In the genomic region with DNA sequence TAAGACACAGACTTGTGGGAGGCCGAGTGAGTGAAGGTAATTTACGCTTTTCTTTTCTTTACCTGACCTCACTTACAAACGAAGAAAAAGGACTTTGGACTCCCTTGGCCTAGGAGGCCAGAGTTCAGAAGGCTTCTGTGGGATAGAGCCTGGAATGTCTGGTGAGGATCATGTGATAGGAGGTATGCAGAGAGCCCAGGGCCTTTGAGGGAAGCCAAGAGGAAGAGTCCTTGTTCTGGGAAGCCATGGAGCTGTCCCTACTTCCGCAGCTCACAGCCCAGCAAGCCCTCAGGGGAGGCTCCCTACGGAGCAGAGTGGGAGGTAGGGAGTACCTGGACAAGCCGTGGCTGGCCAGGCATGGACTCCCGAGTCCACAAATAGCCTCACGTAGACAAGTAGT, we compare ENCODE assay signal across 14 mouse cellular contexts. TPM values are rescaled to one million over a fixed set of nuclear protein-coding genes. Genes with fewer than 3 reads are reported as not detected.
DNase-seq lines count a peak whose midpoint lies in the region; ATAC-seq and TF ChIP-seq lines count a peak whose summit lies in the region.
"Had no signal": no experiment of that assay in that cellular context is flagged by ENCODE, and none has a peak within 500 bp of the region (broad histone marks: within the 10 kb centered on the region; RNA-seq: fewer than 3 reads in every experiment).

No protein-coding gene starts in this region.

- no peaks in the 10 kb centered on the region for H3K79me2 ChIP-seq in heart, adult 2 months (replicated peaks; ENCODE audit: control insufficient read depth, insufficient read depth, low read length)

- 32% methylated on average over 8 of the region's 8 CpGs for WGBS in heart, postnatal 0 days
- WGBS in heart, adult 2 months, result 47% methylated on average over 8 of the region's 8 CpGs
- WGBS in limb, embryonic 14.5 days, result 55% methylated on average over 8 of the region's 8 CpGs

- no peaks in the 10 kb centered on the region for H3K27me3 ChIP-seq in heart, postnatal 0 days (ENCODE audit: control insufficient read depth, insufficient read depth, low read length)
- no peaks in the 10 kb centered on the region for H3K27me3 ChIP-seq in heart, adult 2 months (ENCODE audit: control insufficient read depth, insufficient read depth, low read length)
- no peaks in the 10 kb centered on the region for H3K27me3 ChIP-seq in limb, embryonic 14.5 days (ENCODE audit: control insufficient read depth, insufficient read depth, low read length)
- H3K27me3 ChIP-seq: embryonic facial prominence, embryonic 12.5 days had no signal

- H3K4me2 ChIP-seq in heart, postnatal 0 days (ENCODE audit: low read depth, low read length), result no peak overlapping the region
- H3K4me2 ChIP-seq in limb, embryonic 14.5 days (replicated peaks; ENCODE audit: low read depth, low read length, severe bottlenecking), result no peak overlapping the region
- H3K4me2 ChIP-seq: embryonic facial prominence, embryonic 12.5 days; neural tube, embryonic 12.5 days had no signal

- H3K9ac ChIP-seq in heart, postnatal 0 days (replicated peaks; ENCODE audit: low read depth, low read length), result no peak overlapping the region
- H3K9ac ChIP-seq in heart, adult 2 months (ENCODE audit: low read depth, low read length), result no peak overlapping the region
- 0 out of 2 replicates have a peak overlapping the region, but pooled peaks have one; percentile 25 for H3K9ac ChIP-seq in limb, embryonic 14.5 days (ENCODE audit: low read depth, low read length, severe bottlenecking)
- H3K9ac ChIP-seq: embryonic facial prominence, embryonic 12.5 days; neural tube, embryonic 12.5 days had no signal

- no peak for TF ChIP-seq EP300 in heart, postnatal 0 days (IDR thresholded peaks at IDR 0.05; ENCODE audit: low read depth)
- no peak for TF ChIP-seq EP300 in heart, adult 2 months (IDR thresholded peaks at IDR 0.05; ENCODE audit: insufficient read depth, low read depth, low read length)

- peaks cover 39% of the 10 kb centered on the region for H3K4me1 ChIP-seq in heart, postnatal 0 days (ENCODE audit: control insufficient read depth, insufficient read depth)
- H3K4me1 ChIP-seq in heart, adult 2 months (ENCODE audit: control insufficient read depth, insufficient read depth, low read length), result no peaks in the 10 kb centered on the region; the same call in 1 of the 2 replicates
- H3K4me1 ChIP-seq in limb, embryonic 14.5 days (ENCODE audit: control insufficient read depth, insufficient read depth, low read length), result peaks cover 17% of the 10 kb centered on the region; the same call in 1 of the 2 replicates

- ATAC-seq in heart, postnatal 0 days (ENCODE audit: insufficient read depth, low read depth), result no peak
- no peak for ATAC-seq in limb, embryonic 14.5 days (ENCODE audit: low FRiP score, low read depth)
- ATAC-seq: forebrain, embryonic 14.5 days; inflammation-experienced regulatory T-cells, adult 6 months had no signal

- no peak for TF ChIP-seq CTCF in heart, postnatal 0 days (IDR thresholded peaks at IDR 0.05; ENCODE audit: low read depth)
- TF ChIP-seq CTCF in heart, adult 2 months (IDR thresholded peaks at IDR 0.05), result no peak

- no peaks in the 10 kb centered on the region for H3K9me3 ChIP-seq in heart, postnatal 0 days (replicated peaks; ENCODE audit: control insufficient read depth, low read length)
- H3K9me3 ChIP-seq in limb, embryonic 14.5 days (ENCODE audit: control insufficient read depth, low read length), result no peaks in the 10 kb centered on the region
- H3K9me3 ChIP-seq: embryonic facial prominence, embryonic 12.5 days; neural tube, embryonic 12.5 days had no signal

- no peak for TF ChIP-seq POLR2A in heart, adult 2 months (IDR thresholded peaks at IDR 0.05; ENCODE audit: insufficient read depth, low read depth, low read length)
- no peak for TF ChIP-seq POLR2A in limb, embryonic 14.5 days (IDR thresholded peaks at IDR 0.05; ENCODE audit: borderline replicate concordance, extremely low read depth, insufficient read depth, insufficient read length)

- no peaks in the 10 kb centered on the region for H3K36me3 ChIP-seq in heart, postnatal 0 days (replicated peaks; ENCODE audit: control insufficient read depth, insufficient read depth, low read length)
- H3K36me3 ChIP-seq in heart, adult 2 months (ENCODE audit: control insufficient read depth, insufficient read depth, low read length), result no peaks in the 10 kb centered on the region
- no peaks in the 10 kb centered on the region for H3K36me3 ChIP-seq in limb, embryonic 14.5 days (ENCODE audit: control insufficient read depth, insufficient read depth, low read length)
- H3K36me3 ChIP-seq: embryonic facial prominence, embryonic 12.5 days; neural tube, embryonic 12.5 days had no signal

- peak overlapping the region; percentile 92 for H3K27ac ChIP-seq in heart, postnatal 0 days (ENCODE audit: low read depth)
- H3K27ac ChIP-seq in heart, adult 2 months, result no peak overlapping the region
- H3K27ac ChIP-seq in limb, embryonic 14.5 days (replicated peaks; ENCODE audit: low read depth, low read length), result no peak overlapping the region
- H3K27ac ChIP-seq: embryonic facial prominence, embryonic 12.5 days; neural tube, embryonic 12.5 days had no signal

- no peak for DNase-seq in heart, postnatal 0 days (ENCODE audit: low spot score)
- no peak for DNase-seq in heart, adult 2 months
- DNase-seq in ZHBTc4 (ENCODE audit: low read depth, low spot score), result peak; percentile 51
- peak; percentile 68 for DNase-seq in kidney, adult 18-20 months
- no peak for DNase-seq in limb, embryonic 14.5 days (ENCODE audit: low spot score)
- no peak for DNase-seq in frontal cortex, postnatal 36 days (ENCODE audit: low spot score in 2 of 2)
- DNase-seq in thymus, postnatal 25 days, result no peak
- DNase-seq: cerebellum, adult 9-10 months; lung, postnatal 14 days; midbrain, embryonic 14.5 days had no signal

- intact Hi-C loops in heart, adult 2 months (cut with DNase I), result no loop called here

- H3K4me3 ChIP-seq in heart, postnatal 0 days (ENCODE audit: low read depth, low read length), result no peak overlapping the region
- H3K4me3 ChIP-seq in heart, adult 2 months, result no peak overlapping the region
- no peak overlapping the region for H3K4me3 ChIP-seq in limb, embryonic 14.5 days (replicated peaks; ENCODE audit: low read length)
- H3K4me3 ChIP-seq: embryonic facial prominence, embryonic 12.5 days; neural tube, embryonic 12.5 days had no signal

RNA-seq across cellular contexts. Expression of a gene that starts 17.3 kb away (rescaled TPM):
- total RNA-seq in heart, postnatal 0 days (2014; rRNA removed; ENCODE audit: low replicate concordance), result 105 and 206 TPM in 2 replicates
- 63.9 and 71.8 TPM in 2 replicates for polyA plus RNA-seq in heart, postnatal 0 days (2015; fragmentation: Nextera tagmentation; extraction: Ambion mirVana)
- total RNA-seq in heart, adult 2 months (2021), result 10 to 100 TPM; 25.9 to 30.6 TPM
- polyA plus RNA-seq in heart, adult 2 months (2012; rRNA removed), result 24.4 and 27.6 TPM in 2 replicates
- 49.4 and 60.1 TPM in 2 replicates for polyA plus RNA-seq in limb, embryonic 14.5 days (2012; rRNA removed)
- 56.7 and 58.2 TPM in 2 replicates for polyA plus RNA-seq in limb, embryonic 14.5 days (2014; fragmentation: Nextera tagmentation; extraction: Ambion mirVana)

RNA-seq across cellular contexts. Expression of a gene that starts 48.1 kb away (rescaled TPM):
- total RNA-seq in heart, postnatal 0 days (2014; rRNA removed; ENCODE audit: low replicate concordance), result 21.0 and 24.2 TPM in 2 replicates
- polyA plus RNA-seq in heart, postnatal 0 days (2015; fragmentation: Nextera tagmentation; extraction: Ambion mirVana), result 18.0 and 21.2 TPM in 2 replicates
- 10 to 100 TPM; 15.0 to 20.6 TPM for total RNA-seq in heart, adult 2 months (2021)
- 19.2 and 21.0 TPM in 2 replicates for polyA plus RNA-seq in heart, adult 2 months (2012; rRNA removed)
- 43.0 and 52.0 TPM in 2 replicates for polyA plus RNA-seq in limb, embryonic 14.5 days (2012; rRNA removed)
- polyA plus RNA-seq in limb, embryonic 14.5 days (2014; fragmentation: Nextera tagmentation; extraction: Ambion mirVana), result 40.7 and 44.9 TPM in 2 replicates

RNA-seq across cellular contexts. Expression of a gene that starts 54.3 kb away (rescaled TPM):
- 25.5 and 59.8 TPM in 2 replicates for total RNA-seq in heart, postnatal 0 days (2014; rRNA removed; ENCODE audit: low replicate concordance)
- polyA plus RNA-seq in heart, postnatal 0 days (2015; fragmentation: Nextera tagmentation; extraction: Ambion mirVana), result 9.4 and 9.8 TPM in 2 replicates
- total RNA-seq in heart, adult 2 months (2021), result 10 to 100 TPM; 26.6 to 28.3 TPM
- polyA plus RNA-seq in heart, adult 2 months (2012; rRNA removed), result 19.3 and 20.3 TPM in 2 replicates
- polyA plus RNA-seq in limb, embryonic 14.5 days (2012; rRNA removed), result 35.4 and 47.8 TPM in 2 replicates
- 14.8 and 18.7 TPM in 2 replicates for polyA plus RNA-seq in limb, embryonic 14.5 days (2014; fragmentation: Nextera tagmentation; extraction: Ambion mirVana)

Comparison
In these comparisons a context has a peak if more than half of its experiments do, and no peak if none do; other contexts are left out.
1. DNase-seq: peak in ZHBTc4 (single experiment) and kidney, adult 18-20 months (single experiment); none in heart, postnatal 0 days (single experiment), heart, adult 2 months (0 of 2), limb, embryonic 14.5 days (single experiment), frontal cortex, postnatal 36 days (0 of 2) and thymus, postnatal 25 days (single experiment).